Mouse (Mus musculus): ENCODE measurements around the gene Zwilch.

Gene Zwilch

DNA sequence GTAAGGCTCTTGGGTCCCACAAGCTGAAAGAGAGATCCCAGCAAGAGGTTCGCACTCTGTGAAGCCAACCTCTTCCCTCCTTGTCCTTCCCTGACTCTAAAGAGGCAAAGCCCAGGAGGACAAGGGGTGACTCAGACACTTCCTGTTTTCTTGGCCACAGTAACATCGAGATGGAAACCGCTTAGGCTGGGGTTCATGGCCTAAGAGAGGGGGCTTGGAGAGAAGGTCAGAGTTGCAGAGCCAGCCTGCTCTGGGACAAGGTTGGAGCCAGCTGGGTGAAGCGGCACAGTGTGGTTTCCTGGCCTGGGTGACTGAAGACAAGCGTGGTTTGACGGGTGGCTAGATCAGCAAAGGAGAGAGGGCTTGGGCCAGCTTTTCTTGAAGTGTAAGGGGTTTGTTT is 67.6 kb downstream of the Zwilch start:
- no peak for DNase-seq (ENCODE audit: low read depth)

DNA sequence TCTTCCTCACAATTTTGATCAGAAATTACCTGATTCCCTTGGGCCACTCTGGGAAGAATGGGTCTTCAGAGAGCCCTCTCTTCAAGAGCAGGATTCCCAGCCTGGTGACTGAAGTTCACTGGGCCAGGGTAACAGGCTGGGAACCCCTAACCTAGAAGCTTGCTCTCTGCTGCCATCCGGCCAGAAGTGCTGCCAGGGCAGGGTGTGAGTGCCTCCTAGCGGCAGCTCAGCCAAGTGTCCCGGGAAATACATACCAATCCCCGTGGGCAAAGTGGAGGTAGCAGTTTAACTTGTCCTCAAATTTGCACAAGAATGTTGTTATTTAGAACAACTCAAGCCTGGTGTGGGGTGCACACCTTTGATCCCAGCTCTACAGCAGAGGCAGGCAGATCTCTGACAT is 72.5 kb downstream of the Zwilch start:
- no peak for DNase-seq (ENCODE audit: low read depth)

DNA sequence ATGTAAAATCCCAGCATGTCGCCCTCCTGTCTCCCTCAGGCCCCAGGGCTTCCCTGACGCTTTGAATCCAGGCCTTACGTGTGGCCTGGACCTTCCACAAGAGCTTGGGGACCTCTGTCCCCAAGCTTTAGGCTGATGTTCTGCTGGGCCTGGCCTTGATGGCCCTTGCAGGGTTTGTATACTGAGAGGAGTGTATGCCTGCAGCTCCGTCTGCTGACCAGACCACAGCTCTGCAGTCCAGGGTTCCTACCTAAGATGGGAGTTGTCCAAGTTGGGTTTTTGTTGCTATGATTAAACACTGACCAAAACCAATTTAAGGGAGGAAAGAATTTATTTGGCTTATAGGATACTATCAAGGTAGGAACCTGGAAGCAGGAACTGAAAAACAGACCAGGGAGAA is 74.6 kb downstream of the Zwilch start:
- DNase-seq (ENCODE audit: low read depth) = no peak

DNA sequence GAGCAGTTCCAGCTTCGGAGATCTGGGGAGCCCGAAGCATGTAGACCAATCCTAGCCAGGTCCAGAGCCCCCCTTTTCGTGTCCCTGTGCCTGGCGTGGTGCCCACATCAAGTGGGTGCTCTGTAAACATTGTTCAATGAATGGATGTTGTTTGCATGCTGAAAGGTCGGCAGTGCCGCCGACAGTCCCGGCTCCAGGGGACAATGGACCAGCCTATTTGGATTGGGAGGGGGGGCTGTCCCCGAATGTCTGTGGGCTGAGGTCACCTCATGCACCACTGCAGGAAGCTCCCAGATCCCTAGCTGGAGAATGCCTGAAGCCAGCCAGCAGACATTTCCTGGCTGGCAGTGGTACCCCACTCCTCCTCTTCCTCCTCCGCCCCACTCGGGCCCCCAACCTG is 78.8 kb downstream of the Zwilch start:
- DNase-seq (ENCODE audit: low read depth) = no peak

DNA sequence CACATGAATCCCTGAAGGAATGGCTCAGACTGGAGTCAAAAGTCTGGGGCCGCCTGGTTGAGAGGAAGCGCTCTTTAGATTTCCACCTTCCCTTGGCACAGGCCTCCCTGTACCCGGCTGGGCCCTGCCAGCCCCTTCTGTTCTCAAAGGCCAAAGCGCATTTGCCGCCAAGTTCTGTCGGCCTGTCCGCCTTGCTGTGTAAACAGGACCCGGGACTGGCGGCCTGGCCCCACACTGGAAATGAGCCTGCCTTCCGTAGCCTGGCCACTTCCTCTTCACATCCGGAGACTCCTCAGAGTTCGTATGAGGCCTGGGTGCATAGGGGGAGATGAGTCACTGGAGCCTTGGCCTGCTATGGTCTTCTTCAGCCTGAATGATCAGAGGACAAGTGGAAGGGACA is 83.9 kb downstream of the Zwilch start:
- DNase-seq (ENCODE audit: low read depth) = no peak

DNA sequence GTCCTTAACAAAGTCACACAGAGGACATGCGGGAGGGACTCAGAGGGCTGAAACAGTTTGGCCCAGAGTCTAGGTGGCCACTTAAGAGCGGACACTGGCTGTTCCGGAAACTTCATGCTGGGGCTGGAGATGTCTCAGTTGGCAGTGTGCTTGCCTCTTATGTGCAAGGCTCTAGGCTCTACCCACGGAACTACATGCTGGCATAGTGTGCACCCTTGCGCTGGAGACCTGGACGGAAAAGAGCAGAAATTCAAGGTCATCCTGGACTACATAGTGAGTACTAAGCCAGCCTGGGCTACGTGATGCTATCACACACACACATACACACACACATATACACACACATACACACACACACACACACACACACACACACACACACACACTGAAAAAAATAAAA is 84.6 kb downstream of the Zwilch start:
- DNase-seq (ENCODE audit: low read depth) = no peak

DNA sequence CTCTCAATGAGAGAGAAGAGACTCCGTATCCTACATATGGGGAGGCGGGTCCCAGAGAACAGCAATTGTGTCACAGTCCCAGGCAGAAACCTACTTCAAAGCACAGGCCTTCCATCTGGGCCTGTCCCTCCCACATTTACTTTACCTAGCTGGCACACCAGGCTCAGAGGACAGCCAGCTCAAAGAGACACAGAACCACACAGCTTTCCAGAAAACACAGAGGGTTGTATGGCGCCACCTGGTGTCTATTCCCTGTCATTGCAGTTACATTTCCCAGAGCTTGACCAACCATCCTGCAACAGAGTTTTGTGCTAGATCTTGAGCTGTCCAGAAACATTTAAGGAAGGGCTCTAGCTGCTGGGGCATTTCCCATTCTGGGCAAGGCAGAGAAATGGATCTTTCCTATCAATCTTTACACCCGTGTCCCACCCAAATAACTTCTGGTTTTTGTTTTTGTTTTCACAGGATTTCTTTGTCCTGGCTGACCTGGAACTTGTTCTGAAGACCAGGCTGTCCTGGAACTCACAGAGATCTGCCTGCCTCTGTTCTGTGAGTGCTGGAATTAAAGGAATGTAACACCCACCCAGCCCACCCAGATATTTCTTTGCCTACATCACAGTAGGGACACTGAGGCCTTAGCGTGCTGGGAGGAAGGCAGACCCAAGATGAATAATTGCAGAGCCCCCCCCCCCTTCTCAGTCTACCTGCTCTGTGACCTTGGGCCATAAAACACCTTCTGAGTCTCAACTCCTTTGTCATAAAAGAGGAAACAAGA is 85.3 kb downstream of the Zwilch start:
- DNase-seq (ENCODE audit: low read depth) = no peak
